Mouse (Mus musculus): Measurements from ENCODE around the gene Galt. TPM values are rescaled to one million over a fixed set of nuclear protein-coding genes. Genes with fewer than 3 reads are reported as not detected.
"Not testable (repeated sequence)": the region's sequence is repeated elsewhere in the genome, so short reads cannot be mapped to it uniquely, and the experiment has no call there.

Gene Galt
- polyA plus RNA-seq, 1 experiment, result 276 TPM

GRCm38 (mm10) chr4:41758701-41759100 lies 3.7 kb downstream of the Galt start:
- Histone ChIP-seq H3K4me1 (ENCODE audit: control insufficient read depth, insufficient read depth, low read length) (peaks cover 20% of the 10 kb centered on the region), H3K27ac (ENCODE audit: insufficient read depth, low read length) (0 out of 2 replicates have a peak overlapping the region, but pooled peaks have one; percentile 9), H3K4me3 (ENCODE audit: insufficient read depth, low read length) (no peak overlapping the region)
- TF ChIP-seq CTCF (IDR thresholded peaks at IDR 0.05; ENCODE audit: extremely low read depth, insufficient read depth, low read length), result no peak
- no peak for TF ChIP-seq POLR2A (IDR thresholded peaks at IDR 0.05; ENCODE audit: extremely low read depth, insufficient read depth, low read length)

GRCm38 (mm10) chr4:41759206-41759605 lies 4.2 kb downstream of the Galt start:
- H3K4me1 ChIP-seq (ENCODE audit: control insufficient read depth, insufficient read depth, low read length), result peaks cover 20% of the 10 kb centered on the region
- no peak for TF ChIP-seq CTCF (IDR thresholded peaks at IDR 0.05; ENCODE audit: extremely low read depth, insufficient read depth, low read length)
- TF ChIP-seq POLR2A (IDR thresholded peaks at IDR 0.05; ENCODE audit: extremely low read depth, insufficient read depth, low read length), result peak; percentile 26; the same call in 1 of the 2 replicates
- H3K27ac ChIP-seq (ENCODE audit: insufficient read depth, low read length), result peak overlapping the region; percentile 36; the same call in 1 of the 2 replicates
- H3K4me3 ChIP-seq (ENCODE audit: insufficient read depth, low read length), result no peak overlapping the region

- TF ChIP-seq POLR2A (IDR thresholded peaks at IDR 0.05; ENCODE audit: extremely low read depth, insufficient read depth, low read length), result no peak
- no peak for TF ChIP-seq CTCF (IDR thresholded peaks at IDR 0.05; ENCODE audit: extremely low read depth, insufficient read depth, low read length)
- H3K4me1 ChIP-seq (ENCODE audit: control insufficient read depth, insufficient read depth, low read length), result peaks cover 20% of the 10 kb centered on the region
- H3K4me3 ChIP-seq (ENCODE audit: insufficient read depth, low read length), result no peak overlapping the region
- peak overlapping the region; percentile 36 for H3K27ac ChIP-seq (ENCODE audit: insufficient read depth, low read length)
Observed at GRCm38 (mm10) chr4:41759656-41760287, 4.7 kb downstream of the Galt start.

- Histone ChIP-seq H3K27ac (ENCODE audit: insufficient read depth, low read length) (peak overlapping the region; percentile 26), H3K4me3 (ENCODE audit: insufficient read depth, low read length) (peak overlapping the region; percentile 23), H3K4me1 (ENCODE audit: control insufficient read depth, insufficient read depth, low read length) (peaks cover 20% of the 10 kb centered on the region)
- no peak for TF ChIP-seq CTCF (IDR thresholded peaks at IDR 0.05; ENCODE audit: extremely low read depth, insufficient read depth, low read length)
- TF ChIP-seq POLR2A (IDR thresholded peaks at IDR 0.05; ENCODE audit: extremely low read depth, insufficient read depth, low read length), result no peak
Observed at GRCm38 (mm10) chr4:41760288-41760721, 5.3 kb downstream of the Galt start.

- H3K27ac ChIP-seq (ENCODE audit: insufficient read depth, low read length), result peak overlapping the region; percentile 18; the same call in 1 of the 2 replicates
Observed at GRCm38 (mm10) chr4:41760911-41761310, 5.9 kb downstream of the Galt start.

GRCm38 (mm10) chr4:41761680-41762079 lies 6.7 kb downstream of the Galt start:
- H3K27ac ChIP-seq (ENCODE audit: insufficient read depth, low read length), result no peak overlapping the region
- TF ChIP-seq CTCF (IDR thresholded peaks at IDR 0.05; ENCODE audit: extremely low read depth, insufficient read depth, low read length), result no peak
- TF ChIP-seq POLR2A (IDR thresholded peaks at IDR 0.05; ENCODE audit: extremely low read depth, insufficient read depth, low read length), result no peak
- H3K4me3 ChIP-seq (ENCODE audit: insufficient read depth, low read length), result no peak overlapping the region
- peaks cover 17% of the 10 kb centered on the region for H3K4me1 ChIP-seq (ENCODE audit: control insufficient read depth, insufficient read depth, low read length)

More at GRCm38 (mm10) chr4:41760911-41761310, 5.9 kb downstream of the Galt start:
- TF ChIP-seq POLR2A (IDR thresholded peaks at IDR 0.05; ENCODE audit: extremely low read depth, insufficient read depth, low read length) (no peak), CTCF (IDR thresholded peaks at IDR 0.05; ENCODE audit: extremely low read depth, insufficient read depth, low read length) (no peak)
- H3K4me1 ChIP-seq (ENCODE audit: control insufficient read depth, insufficient read depth, low read length), result peaks cover 20% of the 10 kb centered on the region
- peak overlapping the region; percentile 23; the same call in 1 of the 2 replicates for H3K4me3 ChIP-seq (ENCODE audit: insufficient read depth, low read length)

GRCm38 (mm10) chr4:41762099-41762687 lies 7.2 kb downstream of the Galt start:
- Histone ChIP-seq H3K4me1 (ENCODE audit: control insufficient read depth, insufficient read depth, low read length) (peaks cover 17% of the 10 kb centered on the region), H3K27ac (ENCODE audit: insufficient read depth, low read length) (peak overlapping the region; percentile 45; the same call in 1 of the 2 replicates), H3K4me3 (ENCODE audit: insufficient read depth, low read length) (no peak overlapping the region)
- TF ChIP-seq CTCF (IDR thresholded peaks at IDR 0.05; ENCODE audit: extremely low read depth, insufficient read depth, low read length) (no peak), POLR2A (IDR thresholded peaks at IDR 0.05; ENCODE audit: extremely low read depth, insufficient read depth, low read length) (no peak)

GRCm38 (mm10) chr4:41762688-41763114 lies 7.7 kb downstream of the Galt start:
- not testable (repeated sequence) for H3K4me3 ChIP-seq (ENCODE audit: insufficient read depth, low read length)
- H3K27ac ChIP-seq (ENCODE audit: insufficient read depth, low read length), result peak overlapping the region; percentile 45; the same call in 1 of the 2 replicates

GRCm38 (mm10) chr4:41763176-41763575 lies 8.1 kb downstream of the Galt start:
- H3K4me1 ChIP-seq (ENCODE audit: control insufficient read depth, insufficient read depth, low read length), result peaks cover 17% of the 10 kb centered on the region
- H3K27ac ChIP-seq (ENCODE audit: insufficient read depth, low read length); H3K4me3 ChIP-seq (ENCODE audit: insufficient read depth, low read length): not testable (repeated sequence)

More at GRCm38 (mm10) chr4:41762688-41763114, 7.7 kb downstream of the Galt start:
- H3K4me1 ChIP-seq (ENCODE audit: control insufficient read depth, insufficient read depth, low read length), result peaks cover 17% of the 10 kb centered on the region

GRCm38 (mm10) chr4:41767301-41767700 lies 12.3 kb downstream of the Galt start:
- H3K4me3 ChIP-seq (ENCODE audit: insufficient read depth, low read length); H3K4me1 ChIP-seq (ENCODE audit: control insufficient read depth, insufficient read depth, low read length); H3K27ac ChIP-seq (ENCODE audit: insufficient read depth, low read length): not testable (repeated sequence)

- H3K4me1 ChIP-seq (ENCODE audit: control insufficient read depth, insufficient read depth, low read length), result not testable (repeated sequence)
- H3K27ac ChIP-seq (ENCODE audit: insufficient read depth, low read length), result peak overlapping the region; percentile 29
- H3K4me3 ChIP-seq (ENCODE audit: insufficient read depth, low read length), result peak overlapping the region; percentile 48
Observed at GRCm38 (mm10) chr4:41772946-41773345, 17.9 kb downstream of the Galt start.

GRCm38 (mm10) chr4:41773502-41773901 lies 18.5 kb downstream of the Galt start:
- H3K27ac ChIP-seq (ENCODE audit: insufficient read depth, low read length), result peak overlapping the region; percentile 92; the same call in 1 of the 2 replicates
- not testable (repeated sequence) for H3K4me1 ChIP-seq (ENCODE audit: control insufficient read depth, insufficient read depth, low read length)
- H3K4me3 ChIP-seq (ENCODE audit: insufficient read depth, low read length), result peak overlapping the region; percentile 71
